16 mouse cellular contexts compared by ENCODE assay signal in genomic region chr11:4213107-4213506, GRCm38 (mm10). TPM values are rescaled to one million over a fixed set of nuclear protein-coding genes. Genes with fewer than 3 reads are reported as not detected.
"Had no signal": no experiment of that assay in that cellular context is flagged by ENCODE, and none has a peak within 500 bp of the region (broad histone marks: within the 10 kb centered on the region; RNA-seq: fewer than 3 reads in every experiment).

No protein-coding gene starts in this region.

- H3K27ac ChIP-seq: limb, embryonic 13.5 days; liver, embryonic 14.5 days; midbrain, embryonic 12.5 days; neural tube, embryonic 15.5 days had no signal

- H3K9me3 ChIP-seq: limb, embryonic 13.5 days; midbrain, embryonic 12.5 days; neural tube, embryonic 15.5 days had no signal

- DNase-seq: kidney, adult 8-10 months; layer of hippocampus, adult 9-11 months; left cerebral cortex, postnatal 4 days; lung, adult 18-20 months; right cerebral cortex, adult 18-20 months; right cerebral cortex, postnatal 25 days had no signal

- ATAC-seq: intestine, postnatal 0 days had no signal

- H3K4me3 ChIP-seq: limb, embryonic 13.5 days; midbrain, embryonic 12.5 days; myocyte; neural tube, embryonic 15.5 days had no signal

- H3K9ac ChIP-seq: limb, embryonic 13.5 days; liver, embryonic 14.5 days; midbrain, embryonic 12.5 days; neural tube, embryonic 15.5 days had no signal

- H3K4me2 ChIP-seq: limb, embryonic 13.5 days; midbrain, embryonic 12.5 days; neural tube, embryonic 15.5 days had no signal

RNA-seq across cellular contexts. Expression of gene Osm, which starts 23.1 kb away (rescaled TPM):
- total RNA-seq: liver, adult 2 months had no signal
- polyA plus RNA-seq: kidney, embryonic 16.5 days; liver, adult 2 months; midbrain, embryonic 12.5 days; myocyte; neural tube, embryonic 11.5 days; neural tube, embryonic 15.5 days had no signal

RNA-seq across cellular contexts. Expression of gene Lif, which starts 44.2 kb away (rescaled TPM):
- total RNA-seq: liver, adult 2 months had no signal
- polyA plus RNA-seq: midbrain, embryonic 12.5 days; midbrain, postnatal 0 days; neural tube, embryonic 11.5 days had no signal
